In genomic region chr5:120322732-120323316, GRCm38 (mm10) we compare ENCODE assay signal across 10 mouse cellular contexts.
DNase-seq lines count a peak whose midpoint lies in the region; ATAC-seq and TF ChIP-seq lines count a peak whose summit lies in the region.
"Had no signal": no experiment of that assay in that cellular context is flagged by ENCODE, and none has a peak within 500 bp of the region (broad histone marks: within the 10 kb centered on the region; RNA-seq: fewer than 3 reads in every experiment).

No protein-coding gene starts in this region.

- peaks cover 6% of the 10 kb centered on the region; the same call in 1 of the 2 replicates for H3K9me3 ChIP-seq in heart, embryonic 12.5 days (replicated peaks)
- no peaks in the 10 kb centered on the region for H3K9me3 ChIP-seq in embryonic facial prominence, embryonic 11.5 days (replicated peaks; ENCODE audit: control insufficient read depth, low read length)
- no peaks in the 10 kb centered on the region for H3K9me3 ChIP-seq in hindbrain, embryonic 16.5 days (ENCODE audit: control insufficient read depth, low read length)
- no peaks in the 10 kb centered on the region for H3K9me3 ChIP-seq in midbrain, postnatal 0 days (ENCODE audit: low read length)

- no peak for DNase-seq in heart, postnatal 25 days (ENCODE audit: low spot score)
- DNase-seq in embryonic facial prominence, embryonic 11.5 days (ENCODE audit: low spot score): no peak
- DNase-seq in midbrain, postnatal 0 days (ENCODE audit: low spot score): no peak
- DNase-seq in urinary bladder, adult 2 months (ENCODE audit: low spot score): no peak
- no peak for DNase-seq in layer of hippocampus, postnatal 36 days
- DNase-seq in frontal cortex, postnatal 36 days (ENCODE audit: low spot score in 2 of 2): no peak
- DNase-seq: cerebellum, postnatal 14 days; right cerebral cortex, postnatal 4 days had no signal

- intact Hi-C loops in heart, postnatal 25 days (cut with DNase I): no loop called here

- H3K36me3 ChIP-seq in heart, embryonic 12.5 days: no peaks in the 10 kb centered on the region
- no peaks in the 10 kb centered on the region for H3K36me3 ChIP-seq in embryonic facial prominence, embryonic 11.5 days (replicated peaks; ENCODE audit: control insufficient read depth, insufficient read depth, low read depth, low read length)
- H3K36me3 ChIP-seq in hindbrain, embryonic 16.5 days (ENCODE audit: control insufficient read depth, insufficient read depth, low read length): no peaks in the 10 kb centered on the region
- no peaks in the 10 kb centered on the region for H3K36me3 ChIP-seq in midbrain, postnatal 0 days (ENCODE audit: insufficient read depth, low read length)

- peaks cover 84% of the 10 kb centered on the region for H3K27me3 ChIP-seq in heart, embryonic 12.5 days (replicated peaks)
- peaks cover 10% of the 10 kb centered on the region; the same call in 1 of the 2 replicates for H3K27me3 ChIP-seq in embryonic facial prominence, embryonic 11.5 days (ENCODE audit: control insufficient read depth, insufficient read depth, low read length)
- no peaks in the 10 kb centered on the region for H3K27me3 ChIP-seq in hindbrain, embryonic 16.5 days (replicated peaks; ENCODE audit: control insufficient read depth, insufficient read depth, low read length)
- no peaks in the 10 kb centered on the region for H3K27me3 ChIP-seq in midbrain, postnatal 0 days (ENCODE audit: insufficient read depth, low read length)

- H3K4me1 ChIP-seq in heart, embryonic 12.5 days (replicated peaks): peaks cover 11% of the 10 kb centered on the region
- peaks cover 5% of the 10 kb centered on the region; the same call in 1 of the 2 replicates for H3K4me1 ChIP-seq in embryonic facial prominence, embryonic 11.5 days (ENCODE audit: control insufficient read depth, insufficient read depth, low read length)
- H3K4me1 ChIP-seq in hindbrain, embryonic 16.5 days (ENCODE audit: control insufficient read depth, insufficient read depth, low read depth, low read length): peaks cover 9% of the 10 kb centered on the region
- peaks cover 8% of the 10 kb centered on the region; the same call in 1 of the 2 replicates for H3K4me1 ChIP-seq in midbrain, postnatal 0 days (ENCODE audit: insufficient read depth, low read length)

- no peak overlapping the region for H3K4me3 ChIP-seq in heart, embryonic 12.5 days
- H3K4me3 ChIP-seq in embryonic facial prominence, embryonic 11.5 days (ENCODE audit: low read depth, low read length): peak overlapping the region; percentile 27
- H3K4me3 ChIP-seq in hindbrain, embryonic 16.5 days (ENCODE audit: low read length): peak overlapping the region; percentile 25
- peak overlapping the region; percentile 18; the same call in 1 of the 2 replicates for H3K4me3 ChIP-seq in midbrain, postnatal 0 days (ENCODE audit: low read depth, low read length)

- H3K9ac ChIP-seq in heart, embryonic 12.5 days: no peak overlapping the region
- peak overlapping the region; percentile 57 for H3K9ac ChIP-seq in embryonic facial prominence, embryonic 11.5 days (replicated peaks; ENCODE audit: low read length)
- H3K9ac ChIP-seq in hindbrain, embryonic 16.5 days (ENCODE audit: low read depth, low read length): peak overlapping the region; percentile 59
- peak overlapping the region; percentile 29; the same call in 1 of the 2 replicates for H3K9ac ChIP-seq in midbrain, postnatal 0 days (replicated peaks; ENCODE audit: low read length, poor library complexity, severe bottlenecking)

- no peak overlapping the region for H3K27ac ChIP-seq in heart, embryonic 12.5 days (ENCODE audit: poor library complexity, severe bottlenecking)
- H3K27ac ChIP-seq in embryonic facial prominence, embryonic 11.5 days (replicated peaks; ENCODE audit: low read depth, low read length): no peak overlapping the region
- no peak overlapping the region for H3K27ac ChIP-seq in hindbrain, embryonic 16.5 days (ENCODE audit: low read depth, low read length)
- H3K27ac ChIP-seq in midbrain, postnatal 0 days (ENCODE audit: low read depth, low read length): no peak overlapping the region

- 17% methylated on average over 12 of the region's 12 CpGs for WGBS in heart, embryonic 12.5 days
- 11% methylated on average over 12 of the region's 12 CpGs for WGBS in embryonic facial prominence, embryonic 11.5 days
- WGBS in hindbrain, embryonic 16.5 days: 14% methylated on average over 12 of the region's 12 CpGs
- 10% methylated on average over 12 of the region's 12 CpGs for WGBS in midbrain, postnatal 0 days

- H3K4me2 ChIP-seq in heart, embryonic 12.5 days: peak overlapping the region; percentile 55
- H3K4me2 ChIP-seq in embryonic facial prominence, embryonic 11.5 days (ENCODE audit: low read depth, low read length): peak overlapping the region; percentile 42
- H3K4me2 ChIP-seq in hindbrain, embryonic 16.5 days (ENCODE audit: low read length): peak overlapping the region; percentile 52
- H3K4me2 ChIP-seq in midbrain, postnatal 0 days (ENCODE audit: low read depth, low read length, poor library complexity, severe bottlenecking): peak overlapping the region; percentile 50

- no peak for TF ChIP-seq CTCF in midbrain, postnatal 0 days (IDR thresholded peaks at IDR 0.05)

- no peak for ATAC-seq in heart, embryonic 12.5 days (ENCODE audit: insufficient number of reproducible peaks, low FRiP score)
- no peak; the same call in 1 of the 2 replicates for ATAC-seq in embryonic facial prominence, embryonic 11.5 days (replicated peaks; ENCODE audit: insufficient number of reproducible peaks, low FRiP score, low TSS enrichment, low read depth)
- ATAC-seq in hindbrain, embryonic 16.5 days: no peak
- ATAC-seq in midbrain, postnatal 0 days (ENCODE audit: low FRiP score): no peak
